Mouse (Mus musculus) heart, embryonic 12.5 days (tissue): ENCODE data around the gene Syne1. TPM values are rescaled to one million over a fixed set of nuclear protein-coding genes. Genes with fewer than 3 reads are reported as not detected.

Experiments
- ATAC-seq: fragments of 200-750 bp; cut with Nextera tagmentation; 2 replicates; pipeline ENCODE4 v1.8.0; 2017; ENCODE audit warnings: moderate TSS enrichment, moderate library complexity; ENCODE audit not compliant: insufficient number of reproducible peaks, low FRiP score
- H3K27ac ChIP-seq: fragments of 300-500 bp; sonication (generic); 2 replicates; pipeline ENCODE4 v1.5.1; 2016; ENCODE audit warnings: mild to moderate bottlenecking, moderate library complexity; ENCODE audit not compliant: poor library complexity, severe bottlenecking
- H3K27me3 ChIP-seq: fragments of 300-500 bp; sonication (generic); replicated peaks from 2 replicates; pipeline ENCODE4 v1.6.1; 2016; ENCODE audit warnings: mild to moderate bottlenecking, moderate library complexity
- H3K36me3 ChIP-seq: fragments of 300-500 bp; sonication (generic); 2 replicates; pipeline ENCODE4 v1.6.1; 2016; ENCODE audit warnings: mild to moderate bottlenecking, moderate library complexity
- H3K4me1 ChIP-seq: fragments of 300-500 bp; sonication (generic); replicated peaks from 2 replicates; pipeline ENCODE4 v1.6.1; 2016; ENCODE audit warnings: mild to moderate bottlenecking
- H3K4me2 ChIP-seq: fragments of 300-500 bp; sonication (generic); 2 replicates; pipeline ENCODE4 v1.6.1; 2016; ENCODE audit warnings: mild to moderate bottlenecking, moderate library complexity
- H3K4me3 ChIP-seq: fragments of 300-500 bp; sonication (generic); 2 replicates; pipeline ENCODE4 v1.5.1; 2016; ENCODE audit warnings: mild to moderate bottlenecking
- H3K9ac ChIP-seq: fragments of 300-500 bp; sonication (generic); 2 replicates; pipeline ENCODE4 v1.6.1; 2016; ENCODE audit warnings: mild to moderate bottlenecking, moderate library complexity
- H3K9me3 ChIP-seq: fragments of 300-500 bp; sonication (generic); replicated peaks from 2 replicates; pipeline ENCODE4 v1.6.1; 2016; ENCODE audit warnings: mild to moderate bottlenecking, moderate library complexity
- WGBS: fragments of 180-500 bp; shearing (Covaris S2); methylation state at CpG from one replicate; pipeline ENCODE4 v1.1.7; 2016; 5-methylcytosine and 5-hydroxymethylcytosine counted together
- polyA plus RNA-seq: library from polyadenylated mRNA; unstranded; fragments of >200 nt; fragmentation: Nextera tagmentation; extraction: Ambion mirVana; gene quantifications from 2 replicates; pipeline ENCODE4 v1.2.1, GENCODE M21; 2016

Gene Syne1
- polyA plus RNA-seq, 1 experiment from 2014 or later: 18.0 TPM

DNA sequence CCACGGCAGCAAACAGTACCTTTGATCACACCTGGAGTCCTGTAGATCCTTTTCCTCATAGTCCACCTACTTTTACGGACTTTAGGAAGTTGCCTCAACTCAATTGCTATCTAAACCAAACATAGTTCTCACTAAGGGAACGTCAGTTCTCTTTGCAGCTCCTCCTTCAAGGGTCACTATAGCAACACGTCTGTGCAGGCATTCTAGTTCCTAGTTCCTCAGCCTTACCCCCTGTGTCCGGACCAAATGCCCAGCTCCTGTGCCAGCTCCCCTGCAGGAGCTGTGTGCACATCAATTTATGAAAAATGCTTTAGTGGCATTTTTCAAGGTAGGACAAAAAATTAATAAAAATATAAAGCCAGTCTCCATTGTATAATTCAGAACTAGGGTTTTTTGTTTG is 63.2 kb downstream of the Syne1 start:
- no peak overlapping the region for H3K4me2 ChIP-seq
- no peaks in the 10 kb centered on the region for H3K36me3 ChIP-seq
- no peak overlapping the region for H3K9ac ChIP-seq
- no peak overlapping the region for H3K27ac ChIP-seq
- WGBS: 28% methylated on average over 5 of the region's 5 CpGs
- no peaks in the 10 kb centered on the region for H3K27me3 ChIP-seq
- H3K4me3 ChIP-seq: no peak overlapping the region
- H3K4me1 ChIP-seq: no peaks in the 10 kb centered on the region
- no peaks in the 10 kb centered on the region for H3K9me3 ChIP-seq
- no peak for ATAC-seq

DNA sequence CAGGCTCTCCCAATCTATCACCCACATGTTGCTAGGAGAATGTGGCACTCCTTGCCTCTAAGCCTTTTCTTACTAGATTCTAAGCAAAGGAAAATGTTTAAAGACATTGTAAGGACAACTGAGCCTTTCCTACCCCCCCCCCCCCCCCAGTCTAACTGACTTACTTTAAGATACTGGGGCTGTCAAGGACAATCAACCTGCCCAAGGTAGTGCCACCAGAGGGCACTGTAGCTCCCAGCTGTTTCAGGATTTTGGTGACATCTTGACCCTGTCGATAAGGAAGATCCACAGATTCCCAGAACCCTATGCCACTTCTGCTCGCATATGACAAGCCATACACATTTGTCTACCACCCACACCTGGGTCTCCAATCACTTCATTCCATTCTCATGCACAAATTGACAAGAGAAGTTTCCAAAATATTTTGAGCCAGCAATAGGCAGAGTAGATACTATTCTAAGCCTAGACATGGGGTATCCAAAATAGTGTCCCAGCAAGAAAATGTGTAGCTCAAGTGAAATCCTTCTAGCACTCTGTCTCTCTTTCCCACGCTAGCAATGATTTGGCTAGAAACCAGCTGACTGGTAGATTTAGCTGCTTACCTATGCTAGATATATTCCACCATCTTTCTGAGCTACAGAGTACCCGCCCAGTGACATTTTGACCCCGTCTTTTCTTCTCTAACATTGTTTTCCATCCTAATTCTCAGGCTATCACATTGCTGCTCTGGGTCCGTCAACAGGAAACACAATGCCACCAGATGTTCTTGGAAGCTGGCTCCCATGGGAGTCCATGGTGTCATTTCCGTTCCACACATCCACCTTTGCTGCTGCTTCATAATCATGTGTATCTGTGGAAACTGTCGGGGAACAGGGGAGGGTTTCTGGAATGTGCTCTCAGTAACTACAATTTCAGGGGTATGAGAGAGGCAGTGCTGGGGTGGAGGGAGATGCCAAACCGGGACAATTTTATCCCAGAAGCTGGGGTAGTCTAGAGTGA is 70.4 kb downstream of the Syne1 start:
- Histone ChIP-seq H3K4me3 (no peak overlapping the region), H3K27me3 (no peaks in the 10 kb centered on the region), H3K4me1 (no peaks in the 10 kb centered on the region), H3K4me2 (no peak overlapping the region), H3K27ac (no peak overlapping the region), H3K9ac (no peak overlapping the region), H3K9me3 (no peaks in the 10 kb centered on the region), H3K36me3 (no peaks in the 10 kb centered on the region)
- ATAC-seq: no peak
- WGBS: 66% methylated on average over 9 of the region's 9 CpGs

DNA sequence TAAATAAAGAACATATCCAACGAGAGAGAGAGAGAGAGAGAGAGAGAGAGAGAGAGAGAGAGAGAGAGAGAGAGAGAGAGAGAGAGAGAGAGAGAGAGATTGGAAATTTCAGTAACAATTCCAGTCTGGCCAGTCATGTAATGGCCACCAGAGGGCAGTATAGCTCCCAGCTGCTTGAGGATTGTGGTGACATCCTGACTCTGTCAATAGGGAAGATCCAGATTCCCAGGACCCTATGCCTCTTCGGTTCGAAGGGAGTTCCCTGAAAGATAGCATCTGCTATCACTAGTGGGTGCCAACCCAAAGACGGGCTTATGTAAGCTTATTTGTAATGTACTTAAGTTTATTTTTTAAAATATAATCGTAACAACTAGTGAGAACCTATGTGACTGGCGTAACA is 71.2 kb downstream of the Syne1 start:
- Histone ChIP-seq H3K36me3 (no peaks in the 10 kb centered on the region), H3K4me2 (no peak overlapping the region), H3K9me3 (no peaks in the 10 kb centered on the region), H3K4me1 (no peaks in the 10 kb centered on the region), H3K4me3 (no peak overlapping the region), H3K27ac (no peak overlapping the region), H3K9ac (no peak overlapping the region), H3K27me3 (no peaks in the 10 kb centered on the region)
- 43% methylated on average over 6 of the region's 6 CpGs for WGBS
- no peak for ATAC-seq

DNA sequence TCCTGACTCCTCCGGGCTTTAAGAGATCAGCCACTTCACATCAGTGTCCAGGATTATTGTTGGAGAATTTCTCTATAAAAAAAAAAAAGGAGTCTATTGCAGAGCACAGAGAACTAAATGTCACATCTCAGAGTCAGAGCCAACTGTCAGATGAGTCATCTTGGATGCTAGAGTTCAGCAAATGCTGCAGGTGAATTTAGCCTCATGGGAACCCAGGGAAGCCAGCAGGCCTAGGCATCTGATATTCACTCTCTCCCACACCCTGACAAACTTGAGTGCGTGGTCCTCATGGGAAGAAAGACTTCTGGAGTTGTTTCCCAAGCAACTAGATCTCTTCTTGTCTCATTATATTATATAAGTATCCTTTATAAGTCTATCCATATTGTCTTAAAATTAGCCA is 82.6 kb downstream of the Syne1 start:
- H3K36me3 ChIP-seq: no peaks in the 10 kb centered on the region
- ATAC-seq: no peak
- 94% methylated on average over 2 of the region's 2 CpGs for WGBS
- no peaks in the 10 kb centered on the region for H3K27me3 ChIP-seq
- no peaks in the 10 kb centered on the region for H3K4me1 ChIP-seq
- H3K4me2 ChIP-seq: no peak overlapping the region
- H3K9ac ChIP-seq: no peak overlapping the region
- no peak overlapping the region for H3K27ac ChIP-seq
- no peaks in the 10 kb centered on the region for H3K9me3 ChIP-seq
- H3K4me3 ChIP-seq: no peak overlapping the region

DNA sequence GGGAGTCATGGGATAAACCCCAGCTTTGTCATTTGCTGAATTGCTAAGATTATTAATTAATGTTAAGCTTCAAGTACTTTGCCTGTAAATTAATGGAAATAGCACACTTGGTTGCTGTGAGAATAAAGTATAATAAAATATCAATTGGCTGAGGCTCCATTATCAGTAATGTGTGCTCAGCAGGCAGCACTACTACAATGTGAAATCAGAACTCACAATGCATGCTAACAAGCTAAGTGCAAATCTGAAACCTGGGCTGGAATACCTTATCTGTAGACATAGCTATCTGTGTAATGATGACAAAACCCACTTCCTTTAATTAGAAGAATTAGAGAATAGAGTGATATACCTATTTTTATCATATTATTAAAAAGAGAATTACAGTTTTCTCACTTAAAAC is 97.5 kb downstream of the Syne1 start:
- no peaks in the 10 kb centered on the region for H3K9me3 ChIP-seq

DNA sequence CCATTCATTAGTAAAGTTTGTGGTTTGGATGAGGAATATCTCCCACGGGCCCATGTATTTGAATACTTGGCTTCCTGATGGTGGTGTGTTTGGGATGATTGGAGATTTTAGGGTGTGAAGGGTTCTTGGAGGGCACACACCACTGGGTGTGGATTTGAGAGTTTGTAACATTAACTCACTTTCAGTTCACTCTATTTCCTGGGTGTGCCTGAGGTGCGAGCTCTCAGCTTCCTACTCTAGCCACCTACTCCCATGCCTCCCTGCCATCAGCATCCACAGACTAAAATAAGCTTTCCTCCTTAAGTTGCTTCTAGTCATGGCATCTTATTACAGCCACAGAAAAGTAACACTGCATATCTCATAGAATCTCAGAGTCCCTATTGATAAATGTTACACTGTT is 101.3 kb downstream of the Syne1 start:
- Histone ChIP-seq H3K9ac (no peak overlapping the region), H3K27ac (no peak overlapping the region), H3K9me3 (no peaks in the 10 kb centered on the region), H3K4me3 (no peak overlapping the region), H3K4me1 (no peaks in the 10 kb centered on the region), H3K4me2 (no peak overlapping the region), H3K27me3 (no peaks in the 10 kb centered on the region), H3K36me3 (no peaks in the 10 kb centered on the region)
- no peak for ATAC-seq
- 75% methylated on average over 2 of the region's 2 CpGs for WGBS

More for the DNA sequence above, 97.5 kb downstream of the Syne1 start:
- no peak overlapping the region for H3K4me2 ChIP-seq
- no peak overlapping the region for H3K27ac ChIP-seq
- no peaks in the 10 kb centered on the region for H3K4me1 ChIP-seq
- no peaks in the 10 kb centered on the region for H3K27me3 ChIP-seq
- no peak overlapping the region for H3K4me3 ChIP-seq
- H3K9ac ChIP-seq: no peak overlapping the region
- H3K36me3 ChIP-seq: no peaks in the 10 kb centered on the region
- no peak for ATAC-seq

DNA sequence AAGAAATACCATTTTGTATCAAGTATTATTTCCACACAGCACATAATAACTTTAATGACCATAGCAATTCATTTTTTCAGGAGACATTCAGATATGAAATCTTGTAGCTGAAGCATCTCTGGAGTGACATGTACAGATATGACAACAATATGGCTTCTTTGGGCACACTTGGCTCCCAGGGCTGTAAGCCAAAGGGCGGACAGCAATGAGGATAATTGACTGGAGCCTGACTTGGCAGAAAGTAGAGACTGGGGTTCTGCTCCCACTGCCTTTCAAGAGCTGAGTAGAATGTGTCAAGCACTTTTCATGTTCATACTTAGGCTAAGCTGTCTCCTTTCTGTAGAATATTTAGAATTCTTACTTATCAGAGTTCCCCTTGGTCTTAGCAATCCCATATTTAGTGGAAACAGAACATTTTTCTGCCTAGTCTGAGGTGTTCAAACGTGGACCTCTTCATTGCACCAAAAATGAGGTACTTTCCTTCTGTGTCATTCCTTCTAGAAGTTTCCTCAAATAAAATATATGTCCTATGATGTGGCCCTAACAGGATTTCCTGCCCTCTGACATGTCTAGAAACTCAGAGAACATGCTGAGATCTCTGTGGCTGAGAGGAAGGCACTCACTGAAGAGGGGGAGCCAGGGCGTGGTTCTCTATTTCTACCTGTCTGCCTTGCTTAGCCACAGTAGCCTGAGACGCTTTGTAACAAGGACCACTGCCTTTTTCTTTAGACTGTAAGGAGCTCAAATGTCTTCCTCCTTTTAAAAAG is 103.1 kb downstream of the Syne1 start:
- Histone ChIP-seq H3K36me3 (no peaks in the 10 kb centered on the region), H3K4me1 (no peaks in the 10 kb centered on the region), H3K4me2 (no peak overlapping the region), H3K4me3 (no peak overlapping the region), H3K27me3 (no peaks in the 10 kb centered on the region), H3K9me3 (no peaks in the 10 kb centered on the region), H3K9ac (no peak overlapping the region), H3K27ac (no peak overlapping the region)
- ATAC-seq: no peak
- WGBS: 63% methylated on average over 4 of the region's 4 CpGs

DNA sequence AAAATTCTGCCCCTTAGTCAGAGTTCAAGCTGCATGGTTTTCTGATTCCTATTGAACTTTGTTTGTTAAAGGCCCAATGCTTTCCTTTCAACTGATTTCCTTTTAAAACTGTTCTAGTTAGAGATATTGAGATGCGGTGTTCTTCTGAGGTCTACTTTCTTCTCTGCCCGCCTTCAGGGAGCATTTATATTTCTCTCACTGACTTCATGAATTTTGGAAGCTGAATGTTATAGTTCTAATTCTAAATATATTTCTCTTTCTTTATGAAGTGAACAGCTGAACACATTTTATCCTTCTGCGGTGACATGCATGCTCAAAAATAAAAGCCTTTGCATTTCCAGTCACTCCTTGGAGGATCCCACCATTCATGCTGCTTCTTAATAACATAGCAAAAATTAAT is 106.0 kb downstream of the Syne1 start:
- WGBS: 87% methylated on average over 3 of the region's 3 CpGs

DNA sequence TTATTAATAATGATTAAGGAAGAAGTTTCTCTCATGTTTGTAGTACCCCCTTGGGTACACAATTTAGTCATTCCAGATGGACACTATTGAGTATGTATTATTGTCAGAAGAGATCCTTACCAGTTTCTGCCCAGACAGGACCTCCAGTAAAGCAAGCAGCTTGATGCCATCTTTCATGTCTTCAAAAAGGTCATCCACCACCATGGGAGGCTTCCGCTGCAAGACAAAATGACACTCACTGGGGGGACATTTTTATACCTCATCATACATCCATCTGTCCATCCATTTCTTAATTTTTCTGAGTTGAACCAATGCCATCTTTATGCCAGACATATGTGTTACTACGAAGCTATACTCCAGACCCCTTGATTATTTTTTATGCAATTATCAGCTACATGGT is 108.3 kb downstream of the Syne1 start:
- WGBS: 83% methylated on average over 2 of the region's 2 CpGs
- Histone ChIP-seq H3K36me3 (no peaks in the 10 kb centered on the region), H3K4me2 (no peak overlapping the region), H3K9ac (no peak overlapping the region), H3K4me3 (no peak overlapping the region), H3K27me3 (no peaks in the 10 kb centered on the region), H3K9me3 (no peaks in the 10 kb centered on the region), H3K27ac (no peak overlapping the region), H3K4me1 (no peaks in the 10 kb centered on the region)
- no peak for ATAC-seq

More for the DNA sequence above, 106.0 kb downstream of the Syne1 start:
- Histone ChIP-seq H3K4me1 (no peaks in the 10 kb centered on the region), H3K4me3 (no peak overlapping the region), H3K9me3 (no peaks in the 10 kb centered on the region), H3K9ac (no peak overlapping the region), H3K4me2 (no peak overlapping the region), H3K36me3 (no peaks in the 10 kb centered on the region), H3K27ac (no peak overlapping the region), H3K27me3 (no peaks in the 10 kb centered on the region)
- ATAC-seq: no peak

DNA sequence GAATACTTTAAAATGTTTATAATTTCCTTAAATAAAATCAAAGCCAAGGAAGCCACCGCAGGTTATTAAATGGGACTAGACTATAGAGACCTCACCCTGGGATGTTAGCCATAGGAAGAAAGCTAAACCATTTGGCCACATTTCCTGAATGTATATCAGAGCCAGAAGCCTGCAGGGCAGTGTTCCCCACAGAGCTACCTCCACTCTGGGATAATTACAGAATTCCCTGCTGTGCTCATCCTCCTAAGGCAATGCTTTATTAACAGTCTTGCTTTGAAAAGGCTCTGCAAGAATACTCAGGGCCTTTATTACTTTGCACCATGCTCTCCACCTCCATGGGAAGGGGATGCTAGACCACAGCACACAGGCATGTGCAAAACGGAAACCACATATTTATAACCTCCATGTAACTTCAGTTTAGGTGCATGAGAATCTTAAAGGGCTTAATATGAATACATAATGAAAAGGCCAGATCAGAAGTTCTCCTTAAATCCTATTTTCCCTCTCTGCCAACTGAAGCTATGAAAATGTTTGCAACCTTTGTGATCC is 111.4 kb downstream of the Syne1 start:
- Histone ChIP-seq H3K4me1 (no peaks in the 10 kb centered on the region), H3K27me3 (no peaks in the 10 kb centered on the region), H3K4me2 (no peak overlapping the region), H3K36me3 (no peaks in the 10 kb centered on the region), H3K9ac (no peak overlapping the region), H3K9me3 (no peaks in the 10 kb centered on the region), H3K27ac (no peak overlapping the region), H3K4me3 (no peak overlapping the region)
- WGBS: 53% methylated on average over 2 of the region's 2 CpGs
- ATAC-seq: no peak

DNA sequence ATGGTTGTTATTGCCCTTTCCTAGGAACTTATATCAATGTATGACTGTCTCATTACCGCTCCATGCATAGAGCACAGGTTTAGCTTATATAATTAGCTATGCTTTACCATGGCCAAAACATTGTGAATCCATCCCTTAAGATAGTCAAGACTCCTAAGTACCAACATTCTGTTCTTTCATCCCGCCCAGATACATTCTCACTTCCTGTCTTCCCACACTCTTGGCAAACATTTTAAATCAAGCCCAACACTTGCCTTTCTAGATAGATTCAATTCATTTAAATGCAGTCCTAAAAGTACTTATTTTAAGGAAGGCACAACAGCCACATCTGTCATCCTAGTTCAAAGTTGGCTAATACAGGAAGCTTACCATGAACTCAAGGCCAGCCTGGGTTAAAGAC is 113.5 kb downstream of the Syne1 start:
- Histone ChIP-seq H3K4me1 (no peaks in the 10 kb centered on the region), H3K4me2 (no peak overlapping the region), H3K27me3 (no peaks in the 10 kb centered on the region), H3K27ac (no peak overlapping the region), H3K9me3 (no peaks in the 10 kb centered on the region), H3K4me3 (no peak overlapping the region), H3K36me3 (no peaks in the 10 kb centered on the region), H3K9ac (no peak overlapping the region)
- ATAC-seq: no peak
- WGBS: 80% methylated on average over 2 of the region's 2 CpGs
